9 mouse cellular contexts compared by ENCODE assay signal in genomic region chr16:33612056-33612770, GRCm38 (mm10).
DNase-seq lines count a peak whose midpoint lies in the region; ATAC-seq and TF ChIP-seq lines count a peak whose summit lies in the region.
"Had no signal": no experiment of that assay in that cellular context is flagged by ENCODE, and none has a peak within 500 bp of the region (broad histone marks: within the 10 kb centered on the region; RNA-seq: fewer than 3 reads in every experiment).

No protein-coding gene starts in this region.

- no peaks in the 10 kb centered on the region for H3K27me3 ChIP-seq in limb, embryonic 14.5 days (ENCODE audit: control insufficient read depth, insufficient read depth, low read length)
- H3K27me3 ChIP-seq in limb, embryonic 10.5 days (ENCODE audit: low read depth, poor library complexity, severe bottlenecking), result no peaks in the 10 kb centered on the region
- no peaks in the 10 kb centered on the region for H3K27me3 ChIP-seq in forebrain, embryonic 12.5 days

- H3K36me3 ChIP-seq in limb, embryonic 14.5 days (ENCODE audit: control insufficient read depth, insufficient read depth, low read length), result no peaks in the 10 kb centered on the region
- H3K36me3 ChIP-seq in limb, embryonic 10.5 days, result no peaks in the 10 kb centered on the region
- H3K36me3 ChIP-seq in forebrain, embryonic 12.5 days (replicated peaks), result no peaks in the 10 kb centered on the region

- no peak overlapping the region for H3K4me3 ChIP-seq in limb, embryonic 14.5 days (replicated peaks; ENCODE audit: low read length)
- H3K4me3 ChIP-seq in limb, embryonic 10.5 days, result no peak overlapping the region
- H3K4me3 ChIP-seq in forebrain, embryonic 12.5 days (replicated peaks), result no peak overlapping the region

- H3K4me2 ChIP-seq in limb, embryonic 14.5 days (replicated peaks; ENCODE audit: low read depth, low read length, severe bottlenecking), result no peak overlapping the region
- H3K4me2 ChIP-seq in forebrain, embryonic 12.5 days, result no peak overlapping the region

- no peak overlapping the region for H3K9ac ChIP-seq in limb, embryonic 14.5 days (ENCODE audit: low read depth, low read length, severe bottlenecking)
- no peak overlapping the region for H3K9ac ChIP-seq in forebrain, embryonic 12.5 days

- DNase-seq in limb, embryonic 14.5 days (ENCODE audit: low spot score), result peak; percentile 48
- DNase-seq in limb, embryonic 10.5 days (ENCODE audit: low spot score), result no peak
- peak; percentile 92 for DNase-seq in cerebellum, postnatal 10 days
- DNase-seq in heart, postnatal 14 days, result peak; percentile 65 to 73
- peak; percentile 54 to 68 for DNase-seq in lung, postnatal 4 days
- DNase-seq in spleen, adult 12 weeks (ENCODE audit: low spot score), result no peak
- DNase-seq: thymus, postnatal 14 days had no signal

- intact Hi-C loops in heart, postnatal 14 days (cut with DNase I), result no loop called here

- no peak for TF ChIP-seq POLR2A in limb, embryonic 14.5 days (IDR thresholded peaks at IDR 0.05; ENCODE audit: borderline replicate concordance, extremely low read depth, insufficient read depth, insufficient read length)

- ATAC-seq in limb, embryonic 14.5 days (ENCODE audit: low FRiP score, low read depth), result no peak
- ATAC-seq in megakaryocyte, adult 5-6 weeks (ENCODE audit: poor library complexity, severe bottlenecking), result no peak
- no peak for ATAC-seq in forebrain, embryonic 12.5 days (ENCODE audit: low FRiP score)

- no peak overlapping the region for H3K27ac ChIP-seq in limb, embryonic 14.5 days (replicated peaks; ENCODE audit: low read depth, low read length)
- no peak overlapping the region for H3K27ac ChIP-seq in limb, embryonic 10.5 days
- H3K27ac ChIP-seq in forebrain, embryonic 12.5 days, result no peak overlapping the region

- 75% methylated on average over 6 of the region's 6 CpGs for WGBS in limb, embryonic 14.5 days
- 89% methylated on average over 6 of the region's 6 CpGs for WGBS in limb, embryonic 10.5 days
- WGBS in forebrain, embryonic 12.5 days, result 91% methylated on average over 6 of the region's 6 CpGs

- no peaks in the 10 kb centered on the region for H3K9me3 ChIP-seq in limb, embryonic 14.5 days (ENCODE audit: control insufficient read depth, low read length)
- no peaks in the 10 kb centered on the region for H3K9me3 ChIP-seq in limb, embryonic 10.5 days (replicated peaks)
- no peaks in the 10 kb centered on the region for H3K9me3 ChIP-seq in forebrain, embryonic 12.5 days

- H3K4me1 ChIP-seq in limb, embryonic 14.5 days (ENCODE audit: control insufficient read depth, insufficient read depth, low read length), result no peaks in the 10 kb centered on the region
- H3K4me1 ChIP-seq in limb, embryonic 10.5 days, result no peaks in the 10 kb centered on the region
- H3K4me1 ChIP-seq in forebrain, embryonic 12.5 days, result peaks cover 30% of the 10 kb centered on the region

Comparison
In these comparisons a context has a peak if more than half of its experiments do, and no peak if none do; other contexts are left out.
1. DNase-seq: peak in limb, embryonic 14.5 days (single experiment), cerebellum, postnatal 10 days (2 of 2), heart, postnatal 14 days (2 of 2) and lung, postnatal 4 days (2 of 2); none in limb, embryonic 10.5 days (single experiment) and spleen, adult 12 weeks (single experiment).